15 mouse cellular contexts compared by ENCODE assay signal in the genomic region with DNA sequence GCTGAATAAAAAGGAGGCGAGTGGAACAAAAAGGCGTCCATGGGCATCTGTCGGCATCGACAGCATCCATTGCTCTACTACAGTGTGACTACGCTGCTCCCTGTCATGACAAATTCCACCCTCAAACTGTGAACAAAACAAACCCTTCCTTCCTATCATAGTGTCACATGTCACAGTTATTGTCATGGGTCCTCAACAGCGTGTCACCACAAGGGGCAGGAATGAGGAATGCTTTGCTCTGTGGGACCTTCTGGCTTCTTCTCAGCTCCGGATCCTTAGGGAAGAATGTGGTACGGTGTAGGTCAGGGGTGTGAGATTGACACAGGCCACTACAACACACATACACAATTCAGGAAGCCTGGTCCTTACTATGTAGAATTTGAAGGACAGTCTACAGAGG.
DNase-seq lines count a peak whose midpoint lies in the region; ATAC-seq and TF ChIP-seq lines count a peak whose summit lies in the region.
"Had no signal": no experiment of that assay in that cellular context is flagged by ENCODE, and none has a peak within 500 bp of the region (broad histone marks: within the 10 kb centered on the region; RNA-seq: fewer than 3 reads in every experiment).

No protein-coding gene starts in this region.

- WGBS in heart, adult 2 months, result 51% methylated on average over 8 of the region's 8 CpGs
- WGBS in kidney, adult 2 months, result 82% methylated on average over 8 of the region's 8 CpGs
- WGBS in lung, embryonic 15.5 days, result 75% methylated on average over 8 of the region's 8 CpGs

- ATAC-seq in lung, embryonic 15.5 days (ENCODE audit: borderline replicate concordance, extremely low read depth, low FRiP score, low TSS enrichment), result no peak

- no peaks in the 10 kb centered on the region for H3K36me3 ChIP-seq in heart, adult 2 months (ENCODE audit: control insufficient read depth, insufficient read depth, low read length)
- no peaks in the 10 kb centered on the region for H3K36me3 ChIP-seq in kidney, adult 2 months (ENCODE audit: control insufficient read depth, insufficient read depth, low read length)
- no peaks in the 10 kb centered on the region for H3K36me3 ChIP-seq in lung, embryonic 15.5 days
- H3K36me3 ChIP-seq: G1E; hindbrain, embryonic 15.5 days; stomach, embryonic 15.5 days had no signal

- H3K4me3 ChIP-seq in heart, adult 2 months, result no peak overlapping the region
- peak overlapping the region; percentile 7; the same call in 1 of the 2 replicates for H3K4me3 ChIP-seq in kidney, adult 2 months (ENCODE audit: insufficient read depth, low read depth, low read length)
- H3K4me3 ChIP-seq in brown adipose tissue, adult 24 weeks (ENCODE audit: insufficient read depth, low read depth, low read length), result peak overlapping the region; percentile 25
- H3K4me3 ChIP-seq in lung, embryonic 15.5 days, result no peak overlapping the region
- H3K4me3 ChIP-seq: hindbrain, embryonic 15.5 days; megakaryocyte, embryonic 14.5 days; stomach, embryonic 15.5 days had no signal

- no peaks in the 10 kb centered on the region for H3K9me3 ChIP-seq in lung, embryonic 15.5 days
- H3K9me3 ChIP-seq: G1E; hindbrain, embryonic 15.5 days; stomach, embryonic 15.5 days had no signal

- no peak for TF ChIP-seq POLR2A in heart, adult 2 months (IDR thresholded peaks at IDR 0.05; ENCODE audit: insufficient read depth, low read depth, low read length)
- TF ChIP-seq POLR2A in kidney, adult 2 months (IDR thresholded peaks at IDR 0.05; ENCODE audit: low read depth, low read length), result no peak

- no peaks in the 10 kb centered on the region for H3K79me2 ChIP-seq in heart, adult 2 months (replicated peaks; ENCODE audit: control insufficient read depth, insufficient read depth, low read length)

- no peak overlapping the region for H3K9ac ChIP-seq in heart, adult 2 months (ENCODE audit: low read depth, low read length)
- H3K9ac ChIP-seq in lung, embryonic 15.5 days, result no peak overlapping the region
- H3K9ac ChIP-seq: hindbrain, embryonic 15.5 days; liver, embryonic 14.5 days; stomach, embryonic 15.5 days had no signal

- TF ChIP-seq EP300 in heart, adult 2 months (IDR thresholded peaks at IDR 0.05; ENCODE audit: insufficient read depth, low read depth, low read length), result no peak

- no peak for DNase-seq in heart, adult 2 months
- DNase-seq in heart, adult 9 months (ENCODE audit: low spot score in 2 of 2), result no peak
- DNase-seq in kidney, adult 2 months, result no peak
- DNase-seq in kidney, adult 8-10 months, result no peak
- DNase-seq in cerebellum, adult 18-20 months, result no peak
- no peak for DNase-seq in cerebellum, postnatal 10 days
- DNase-seq: thymus, postnatal 36 days had no signal

- H3K4me1 ChIP-seq in heart, adult 2 months (ENCODE audit: control insufficient read depth, insufficient read depth, low read length), result peaks cover 4% of the 10 kb centered on the region
- no peaks in the 10 kb centered on the region for H3K4me1 ChIP-seq in kidney, adult 2 months (ENCODE audit: control insufficient read depth, insufficient read depth, low read length)
- H3K4me1 ChIP-seq in brown adipose tissue, adult 24 weeks (ENCODE audit: control insufficient read depth, insufficient read depth, insufficient read length, low read length), result no peaks in the 10 kb centered on the region; the same call in none of the 2 replicates
- peaks cover 7% of the 10 kb centered on the region; the same call in 1 of the 2 replicates for H3K4me1 ChIP-seq in lung, embryonic 15.5 days
- H3K4me1 ChIP-seq: megakaryocyte, embryonic 14.5 days; stomach, embryonic 15.5 days had no signal

- peak; percentile 49 for TF ChIP-seq CTCF in heart, adult 2 months (IDR thresholded peaks at IDR 0.05)
- no peak for TF ChIP-seq CTCF in kidney, adult 2 months (conservative IDR thresholded peaks at IDR 0.05; ENCODE audit: insufficient read depth, insufficient read length, low read depth, low read length)

- intact Hi-C loops in heart, adult 2 months (cut with DNase I), result loop anchor here (5.0 to 10.0 kb wide), 7 partner anchors 101 to 454 kb away; no protein-coding TSS in a partner anchor

- no peaks in the 10 kb centered on the region for H3K27me3 ChIP-seq in heart, adult 2 months (ENCODE audit: control insufficient read depth, insufficient read depth, low read length)
- no peaks in the 10 kb centered on the region for H3K27me3 ChIP-seq in kidney, adult 2 months (replicated peaks; ENCODE audit: control insufficient read depth, insufficient read depth, low read length)
- no peaks in the 10 kb centered on the region for H3K27me3 ChIP-seq in lung, embryonic 15.5 days
- H3K27me3 ChIP-seq: hindbrain, embryonic 15.5 days; stomach, embryonic 15.5 days had no signal

- H3K27ac ChIP-seq in heart, adult 2 months, result peak overlapping the region; percentile 77
- peak overlapping the region; percentile 26 for H3K27ac ChIP-seq in kidney, adult 2 months (ENCODE audit: insufficient read depth, low read depth, low read length)
- peak overlapping the region; percentile 99 for H3K27ac ChIP-seq in brown adipose tissue, adult 24 weeks (replicated peaks; ENCODE audit: low read depth, low read length)
- peak overlapping the region; percentile 42; the same call in 1 of the 2 replicates for H3K27ac ChIP-seq in lung, embryonic 15.5 days
- H3K27ac ChIP-seq: hindbrain, embryonic 15.5 days; liver, embryonic 14.5 days; stomach, embryonic 15.5 days had no signal

- H3K4me2 ChIP-seq in lung, embryonic 15.5 days, result no peak overlapping the region
- H3K4me2 ChIP-seq: heart, embryonic 11.5 days; hindbrain, embryonic 15.5 days; stomach, embryonic 15.5 days had no signal

Comparison
In these comparisons a context has a peak if more than half of its experiments do, and no peak if none do; other contexts are left out.
1. H3K27ac ChIP-seq: peak in every context shown above with its lines; median percentile 99 in brown adipose tissue, adult 24 weeks; 77 in heart, adult 2 months; 42 in lung, embryonic 15.5 days; 26 in kidney, adult 2 months.
2. H3K4me3 ChIP-seq: peak in kidney, adult 2 months (single experiment) and brown adipose tissue, adult 24 weeks (single experiment); none in heart, adult 2 months (single experiment) and lung, embryonic 15.5 days (single experiment).